Comparison of ENCODE assay signal across 12 mouse cellular contexts in the genomic region with DNA sequence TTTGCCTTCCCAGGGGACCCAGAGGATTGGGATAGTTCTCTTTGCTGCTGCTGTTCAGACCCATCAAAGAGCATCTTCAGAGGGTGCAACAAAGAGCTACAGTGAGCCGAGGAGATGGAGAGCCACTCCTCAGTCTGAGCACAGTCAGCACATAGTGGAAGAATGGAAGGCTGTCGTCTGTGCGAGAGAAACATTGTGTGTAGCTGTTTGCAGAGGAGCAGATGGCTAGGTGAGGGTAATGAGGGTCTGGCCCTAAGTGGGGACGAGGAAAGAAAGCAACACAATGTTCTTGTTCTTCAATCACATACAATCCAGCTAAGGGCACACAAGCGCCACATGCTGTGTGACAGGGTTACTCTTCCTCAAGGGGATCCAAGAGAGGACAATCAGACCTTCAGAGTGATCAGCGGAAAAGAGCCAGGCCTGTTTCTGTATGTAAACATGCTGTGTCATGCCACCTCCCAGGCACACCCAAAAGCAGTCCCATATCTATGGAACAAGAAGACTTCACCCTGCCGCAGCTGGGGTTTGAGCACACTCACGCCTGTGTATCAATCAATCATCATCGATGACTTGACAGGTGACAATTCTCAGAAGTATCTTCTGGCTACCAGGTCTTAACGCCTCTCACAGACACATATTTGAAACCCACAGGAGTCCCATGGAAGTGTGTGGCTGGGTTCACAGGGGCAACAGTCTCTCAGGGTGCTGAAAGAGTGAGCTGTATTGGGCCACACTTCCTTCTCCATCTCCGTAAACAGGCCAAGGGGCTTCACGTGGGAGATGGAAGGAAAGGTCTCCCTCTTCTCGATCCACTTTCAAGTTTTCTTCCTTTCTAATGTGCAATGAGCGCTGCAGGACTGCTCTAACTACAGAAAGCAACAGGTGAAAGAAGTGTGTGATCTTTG. TPM values are rescaled to one million over a fixed set of nuclear protein-coding genes. Genes with fewer than 3 reads are reported as not detected.
DNase-seq lines count a peak whose midpoint lies in the region; ATAC-seq and TF ChIP-seq lines count a peak whose summit lies in the region.
"Had no signal": no experiment of that assay in that cellular context is flagged by ENCODE, and none has a peak within 500 bp of the region (broad histone marks: within the 10 kb centered on the region; RNA-seq: fewer than 3 reads in every experiment).

No protein-coding gene starts in this region.

- H3K4me3 ChIP-seq in heart, embryonic 12.5 days, result no peak overlapping the region
- no peak overlapping the region for H3K4me3 ChIP-seq in heart, adult 2 months
- no peak overlapping the region for H3K4me3 ChIP-seq in midbrain, embryonic 11.5 days (ENCODE audit: low read depth, low read length)
- H3K4me3 ChIP-seq in midbrain, embryonic 14.5 days (replicated peaks; ENCODE audit: low read depth, low read length), result no peak overlapping the region
- H3K4me3 ChIP-seq in forebrain, embryonic 15.5 days, result no peak overlapping the region
- no peak overlapping the region for H3K4me3 ChIP-seq in stomach, embryonic 15.5 days (replicated peaks)
- H3K4me3 ChIP-seq: hindbrain, embryonic 15.5 days; left cerebral cortex, adult 2 months had no signal

- intact Hi-C loops in heart, adult 2 months (cut with DNase I), result no loop called here

- no peak for TF ChIP-seq CTCF in heart, adult 2 months (IDR thresholded peaks at IDR 0.05)

- no peaks in the 10 kb centered on the region for H3K9me3 ChIP-seq in heart, embryonic 12.5 days (replicated peaks)
- H3K9me3 ChIP-seq in midbrain, embryonic 11.5 days (ENCODE audit: control insufficient read depth, low read length), result no peaks in the 10 kb centered on the region
- H3K9me3 ChIP-seq in midbrain, embryonic 14.5 days (ENCODE audit: control insufficient read depth, low read length), result no peaks in the 10 kb centered on the region
- no peaks in the 10 kb centered on the region for H3K9me3 ChIP-seq in forebrain, embryonic 15.5 days
- H3K9me3 ChIP-seq in stomach, embryonic 15.5 days, result no peaks in the 10 kb centered on the region
- H3K9me3 ChIP-seq: hindbrain, embryonic 15.5 days had no signal

- H3K4me1 ChIP-seq in heart, embryonic 12.5 days (replicated peaks), result peaks cover 44% of the 10 kb centered on the region
- H3K4me1 ChIP-seq in heart, adult 2 months (ENCODE audit: control insufficient read depth, insufficient read depth, low read length), result no peaks in the 10 kb centered on the region
- H3K4me1 ChIP-seq in midbrain, embryonic 11.5 days (ENCODE audit: control insufficient read depth, insufficient read depth, low read length), result no peaks in the 10 kb centered on the region
- H3K4me1 ChIP-seq in midbrain, embryonic 14.5 days (ENCODE audit: control insufficient read depth, insufficient read depth, low read length), result peaks cover 17% of the 10 kb centered on the region
- peaks cover 52% of the 10 kb centered on the region for H3K4me1 ChIP-seq in forebrain, embryonic 15.5 days
- peaks cover 27% of the 10 kb centered on the region for H3K4me1 ChIP-seq in stomach, embryonic 15.5 days

- TF ChIP-seq POLR2A in heart, adult 2 months (IDR thresholded peaks at IDR 0.05; ENCODE audit: insufficient read depth, low read depth, low read length), result no peak

- peak; percentile 90 for ATAC-seq in heart, embryonic 12.5 days (ENCODE audit: insufficient number of reproducible peaks, low FRiP score)
- no peak for ATAC-seq in midbrain, embryonic 11.5 days (ENCODE audit: low FRiP score)
- no peak for ATAC-seq in midbrain, embryonic 14.5 days (ENCODE audit: low FRiP score, low TSS enrichment)
- ATAC-seq in forebrain, embryonic 15.5 days (replicated peaks), result no peak
- ATAC-seq in stomach, embryonic 15.5 days (ENCODE audit: insufficient read depth, low FRiP score, low read depth), result peak; percentile 77

- peaks cover 48% of the 10 kb centered on the region for H3K36me3 ChIP-seq in heart, embryonic 12.5 days
- H3K36me3 ChIP-seq in heart, adult 2 months (ENCODE audit: control insufficient read depth, insufficient read depth, low read length), result no peaks in the 10 kb centered on the region
- peaks cover 9% of the 10 kb centered on the region for H3K36me3 ChIP-seq in midbrain, embryonic 11.5 days (ENCODE audit: control insufficient read depth, insufficient read depth, low read length)
- H3K36me3 ChIP-seq in midbrain, embryonic 14.5 days (ENCODE audit: control insufficient read depth, insufficient read depth, low read length), result peaks cover 51% of the 10 kb centered on the region
- H3K36me3 ChIP-seq in forebrain, embryonic 15.5 days, result peaks cover 48% of the 10 kb centered on the region
- H3K36me3 ChIP-seq in stomach, embryonic 15.5 days, result peaks cover 20% of the 10 kb centered on the region; the same call in 1 of the 2 replicates

- no peak for DNase-seq in heart, adult 2 months
- DNase-seq in midbrain, embryonic 11.5 days (ENCODE audit: low spot score, missing footprints), result peak; percentile 75
- no peak for DNase-seq in midbrain, embryonic 14.5 days
- DNase-seq in adrenal gland, adult 2 months, result no peak
- DNase-seq in kidney, postnatal 4 days, result no peak
- DNase-seq: cerebellum, adult 2 months had no signal

- no peaks in the 10 kb centered on the region for H3K79me2 ChIP-seq in heart, adult 2 months (replicated peaks; ENCODE audit: control insufficient read depth, insufficient read depth, low read length)

- H3K4me2 ChIP-seq in heart, embryonic 12.5 days, result no peak overlapping the region
- H3K4me2 ChIP-seq in midbrain, embryonic 11.5 days, result no peak overlapping the region
- no peak overlapping the region for H3K4me2 ChIP-seq in midbrain, embryonic 14.5 days (ENCODE audit: low read length)
- H3K4me2 ChIP-seq in forebrain, embryonic 15.5 days (replicated peaks), result no peak overlapping the region
- H3K4me2 ChIP-seq in stomach, embryonic 15.5 days, result no peak overlapping the region
- H3K4me2 ChIP-seq: hindbrain, embryonic 15.5 days had no signal

- H3K27me3 ChIP-seq in heart, embryonic 12.5 days (replicated peaks), result no peaks in the 10 kb centered on the region
- no peaks in the 10 kb centered on the region for H3K27me3 ChIP-seq in heart, adult 2 months (ENCODE audit: control insufficient read depth, insufficient read depth, low read length)
- H3K27me3 ChIP-seq in midbrain, embryonic 11.5 days (ENCODE audit: control insufficient read depth, insufficient read depth, low read length), result no peaks in the 10 kb centered on the region
- H3K27me3 ChIP-seq in midbrain, embryonic 14.5 days (ENCODE audit: control insufficient read depth, insufficient read depth, low read length), result no peaks in the 10 kb centered on the region
- no peaks in the 10 kb centered on the region for H3K27me3 ChIP-seq in forebrain, embryonic 15.5 days
- no peaks in the 10 kb centered on the region for H3K27me3 ChIP-seq in stomach, embryonic 15.5 days (replicated peaks)
- H3K27me3 ChIP-seq: hindbrain, embryonic 15.5 days had no signal

- 75% methylated on average over 14 of the region's 14 CpGs for WGBS in heart, embryonic 12.5 days
- 92% methylated on average over 14 of the region's 14 CpGs for WGBS in heart, adult 2 months
- 82% methylated on average over 14 of the region's 14 CpGs for WGBS in midbrain, embryonic 11.5 days
- WGBS in midbrain, embryonic 14.5 days, result 86% methylated on average over 14 of the region's 14 CpGs
- WGBS in forebrain, embryonic 15.5 days, result 76% methylated on average over 14 of the region's 14 CpGs
- 75% methylated on average over 14 of the region's 14 CpGs for WGBS in stomach, embryonic 15.5 days

- TF ChIP-seq EP300 in heart, adult 2 months (IDR thresholded peaks at IDR 0.05; ENCODE audit: insufficient read depth, low read depth, low read length), result no peak

- peak overlapping the region; percentile 3; the same call in 1 of the 2 replicates for H3K27ac ChIP-seq in heart, embryonic 12.5 days (ENCODE audit: poor library complexity, severe bottlenecking)
- H3K27ac ChIP-seq in heart, adult 2 months, result no peak overlapping the region
- no peak overlapping the region for H3K27ac ChIP-seq in midbrain, embryonic 11.5 days (ENCODE audit: low read depth, low read length)
- H3K27ac ChIP-seq in midbrain, embryonic 14.5 days (replicated peaks; ENCODE audit: low read depth, low read length), result no peak overlapping the region
- 0 out of 2 replicates have a peak overlapping the region, but pooled peaks have one; percentile 14 for H3K27ac ChIP-seq in forebrain, embryonic 15.5 days (replicated peaks)
- H3K27ac ChIP-seq in stomach, embryonic 15.5 days, result no peak overlapping the region
- H3K27ac ChIP-seq: hindbrain, embryonic 15.5 days; left cerebral cortex, adult 2 months; macrophage had no signal

- 0 out of 2 replicates have a peak overlapping the region, but pooled peaks have one; percentile 22 for H3K9ac ChIP-seq in heart, embryonic 12.5 days
- H3K9ac ChIP-seq in heart, adult 2 months (ENCODE audit: low read depth, low read length), result no peak overlapping the region
- no peak overlapping the region for H3K9ac ChIP-seq in midbrain, embryonic 11.5 days (ENCODE audit: low read length)
- no peak overlapping the region for H3K9ac ChIP-seq in midbrain, embryonic 14.5 days (replicated peaks; ENCODE audit: low read length)
- H3K9ac ChIP-seq in forebrain, embryonic 15.5 days (replicated peaks), result no peak overlapping the region
- no peak overlapping the region for H3K9ac ChIP-seq in stomach, embryonic 15.5 days
- H3K9ac ChIP-seq: hindbrain, embryonic 15.5 days had no signal

RNA-seq across cellular contexts. Expression of a gene that starts 19.8 kb away (rescaled TPM):
- 42.8 and 49.3 TPM in 2 replicates for polyA plus RNA-seq in heart, embryonic 12.5 days (2016; fragmentation: Nextera tagmentation; extraction: Ambion mirVana)
- 1 to 10 TPM; 8.0 to 8.5 TPM for total RNA-seq in heart, adult 2 months (2021)
- 10.6 and 18.4 TPM in 2 replicates for polyA plus RNA-seq in heart, adult 2 months (2012; rRNA removed)
- 55.8 and 58.4 TPM in 2 replicates for polyA plus RNA-seq in midbrain, embryonic 11.5 days (2014; fragmentation: Nextera tagmentation; extraction: Ambion mirVana)
- polyA plus RNA-seq in midbrain, embryonic 14.5 days (2014; fragmentation: Nextera tagmentation; extraction: Ambion mirVana), result 33.3 and 40.1 TPM in 2 replicates
- 47.5 and 48.8 TPM in 2 replicates for polyA plus RNA-seq in forebrain, embryonic 15.5 days (2015; fragmentation: Nextera tagmentation; extraction: Ambion mirVana)
- polyA plus RNA-seq in stomach, embryonic 15.5 days (2015; fragmentation: Nextera tagmentation; extraction: Ambion mirVana), result 33.8 and 39.7 TPM in 2 replicates
- total RNA-seq in adrenal gland, adult 2 months (2021), result 10 to 100 TPM; 25.0 to 46.9 TPM
- polyA plus RNA-seq in adrenal gland, adult 2 months (2012; rRNA removed), result 9.6 and 11.7 TPM in 2 replicates

Comparison
In these comparisons a context has a peak if more than half of its experiments do, and no peak if none do; other contexts are left out.
1. H3K27ac ChIP-seq: peak in heart, embryonic 12.5 days (single experiment) and forebrain, embryonic 15.5 days (single experiment); none in heart, adult 2 months (single experiment), midbrain, embryonic 11.5 days (single experiment), midbrain, embryonic 14.5 days (single experiment) and stomach, embryonic 15.5 days (single experiment).
2. ATAC-seq: peak in heart, embryonic 12.5 days (single experiment) and stomach, embryonic 15.5 days (single experiment); none in midbrain, embryonic 11.5 days (single experiment), midbrain, embryonic 14.5 days (single experiment) and forebrain, embryonic 15.5 days (single experiment).